Mouse (Mus musculus): ENCODE results near the gene Them7. TPM values are rescaled to one million over a fixed set of nuclear protein-coding genes. Genes with fewer than 3 reads are reported as not detected.

Gene Them7
- polyA plus RNA-seq, 1 experiment from 2014 or later = 21.3 TPM

DNA sequence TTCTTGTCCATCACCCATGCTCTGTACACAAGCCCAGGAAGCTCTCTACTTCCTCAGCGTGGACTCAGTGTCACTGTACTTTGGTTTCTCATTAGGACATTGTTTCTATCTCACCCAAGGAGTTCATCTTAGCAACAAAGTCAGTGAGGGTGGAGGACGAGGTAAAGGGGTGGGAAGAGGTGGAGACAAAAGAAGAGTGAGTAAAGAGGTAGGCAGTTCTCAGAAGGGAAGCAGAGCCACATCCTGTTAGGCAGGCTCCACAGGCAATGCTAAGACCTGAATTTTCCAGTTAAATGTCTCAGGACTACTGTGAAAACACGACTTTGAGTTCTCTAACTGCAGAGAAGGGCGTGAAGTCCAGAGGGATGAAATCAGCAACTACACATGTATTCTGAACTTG, 162.3 kb downstream of the Them7 start:
- Histone ChIP-seq H3K9ac (ENCODE audit: low read depth, low read length) (no peak overlapping the region), H3K4me1 (replicated peaks; ENCODE audit: insufficient read depth, low read length) (no peaks in the 10 kb centered on the region), H3K27me3 (ENCODE audit: insufficient read depth, low read length) (no peaks in the 10 kb centered on the region), H3K36me3 (ENCODE audit: insufficient read depth, low read length) (peaks cover 42% of the 10 kb centered on the region), H3K9me3 (replicated peaks; ENCODE audit: low read length) (no peaks in the 10 kb centered on the region), H3K4me2 (ENCODE audit: low read length) (no peak overlapping the region), H3K27ac (no peak overlapping the region), H3K4me3 (replicated peaks; ENCODE audit: low read depth, low read length) (no peak overlapping the region)
- ATAC-seq (replicated peaks; ENCODE audit: low FRiP score, low read depth) (no peak), DNase-seq (ENCODE audit: low spot score) (no peak)
- no peak for TF ChIP-seq CTCF (IDR thresholded peaks at IDR 0.05; ENCODE audit: low read depth)
- 88% methylated on average over 4 of the region's 4 CpGs for WGBS

DNA sequence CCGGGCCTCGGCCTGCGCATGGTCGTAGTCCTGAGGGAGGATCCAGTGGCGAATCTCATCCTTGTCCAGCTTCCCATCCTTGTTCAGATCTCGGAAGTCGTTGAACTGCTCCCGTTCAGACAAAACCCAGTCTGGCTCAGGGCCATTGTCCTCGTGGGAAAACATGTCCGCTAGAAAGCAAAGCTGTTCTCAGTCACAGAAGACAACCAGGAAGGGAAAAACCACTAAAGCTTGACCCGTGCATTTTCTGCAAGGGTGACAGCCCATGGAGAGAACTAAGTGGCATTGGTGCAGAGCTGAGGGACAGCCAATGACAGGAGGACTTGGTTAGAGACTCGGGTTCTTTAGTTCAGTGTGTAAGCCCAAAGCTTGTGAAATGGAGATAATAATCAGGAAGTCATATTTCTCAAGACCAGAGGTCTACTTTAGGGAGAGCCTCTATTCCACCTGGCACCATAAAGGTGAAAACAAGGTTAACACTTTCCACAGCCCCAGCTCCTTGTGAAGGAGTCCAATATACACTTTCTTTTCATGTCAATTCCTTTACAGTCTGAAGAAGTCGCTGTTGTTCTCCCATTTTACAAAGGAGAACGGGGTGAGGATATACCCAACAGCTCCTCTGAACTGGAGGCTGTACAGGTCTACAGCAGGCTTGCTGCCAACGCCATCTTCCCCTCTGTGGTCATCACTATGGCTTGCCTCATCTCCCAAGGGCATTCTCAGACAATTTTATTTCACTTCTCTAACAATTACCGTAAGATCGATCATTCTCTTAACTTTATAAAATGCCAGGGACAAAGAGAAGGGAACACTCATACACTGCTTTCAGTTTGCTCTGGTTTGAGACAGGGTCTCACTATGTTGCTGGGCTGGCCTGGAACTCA, 165.1 kb downstream of the Them7 start:
- WGBS = 75% methylated on average over 17 of the region's 17 CpGs
- no peak for ATAC-seq (replicated peaks; ENCODE audit: low FRiP score, low read depth)
- no peak overlapping the region for H3K27ac ChIP-seq

DNA sequence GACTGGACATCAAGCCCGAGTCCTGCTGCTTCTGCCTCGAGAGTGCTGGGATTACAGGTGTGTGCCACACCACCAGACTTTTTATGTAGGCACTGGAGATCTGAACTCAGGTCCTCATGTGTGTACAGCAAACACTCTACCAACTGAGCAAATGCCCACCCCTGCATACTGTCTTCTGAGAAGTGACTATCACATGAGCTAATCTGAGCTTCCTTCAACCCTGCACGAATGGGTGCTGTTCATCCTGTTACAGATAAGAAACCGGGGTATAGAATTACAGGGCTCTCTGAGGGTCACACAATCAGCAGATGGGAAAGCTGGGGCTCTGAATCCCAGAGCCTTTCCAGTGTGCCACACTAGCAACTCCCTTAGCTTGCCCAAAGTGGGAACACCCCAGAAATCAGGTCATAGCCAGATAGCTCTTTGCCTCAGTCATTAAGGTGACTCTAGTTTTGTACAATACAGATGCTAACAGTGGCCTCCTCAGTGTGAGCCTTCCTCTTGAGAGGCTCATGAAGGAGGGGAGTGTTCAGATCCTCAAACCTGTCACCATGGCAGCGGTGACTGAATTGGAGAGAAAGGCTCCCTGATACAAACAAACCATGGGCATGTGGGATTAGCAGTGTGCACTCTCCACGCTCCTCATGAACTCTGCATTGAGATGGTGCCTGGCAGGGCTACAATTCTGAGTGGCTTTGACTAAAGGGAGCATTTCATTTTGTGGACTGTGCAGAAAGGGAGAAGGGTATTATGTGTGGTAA, 166.7 kb downstream of the Them7 start:
- DNase-seq (ENCODE audit: low spot score) (no peak), ATAC-seq (replicated peaks; ENCODE audit: low FRiP score, low read depth) (no peak)
- Histone ChIP-seq H3K4me3 (replicated peaks; ENCODE audit: low read depth, low read length) (no peak overlapping the region), H3K36me3 (ENCODE audit: insufficient read depth, low read length) (peaks cover 61% of the 10 kb centered on the region), H3K9me3 (replicated peaks; ENCODE audit: low read length) (no peaks in the 10 kb centered on the region), H3K27me3 (ENCODE audit: insufficient read depth, low read length) (no peaks in the 10 kb centered on the region), H3K9ac (ENCODE audit: low read depth, low read length) (no peak overlapping the region), H3K4me1 (replicated peaks; ENCODE audit: insufficient read depth, low read length) (no peaks in the 10 kb centered on the region), H3K4me2 (ENCODE audit: low read length) (no peak overlapping the region), H3K27ac (no peak overlapping the region)
- 84% methylated on average over 6 of the region's 6 CpGs for WGBS
- no peak for TF ChIP-seq CTCF (IDR thresholded peaks at IDR 0.05; ENCODE audit: low read depth)

More for the DNA sequence above, 165.1 kb downstream of the Them7 start:
- no peaks in the 10 kb centered on the region for H3K27me3 ChIP-seq (ENCODE audit: insufficient read depth, low read length)
- no peak for DNase-seq (ENCODE audit: low spot score)
- peaks cover 60% of the 10 kb centered on the region for H3K36me3 ChIP-seq (ENCODE audit: insufficient read depth, low read length)
- H3K4me1 ChIP-seq (replicated peaks; ENCODE audit: insufficient read depth, low read length) = no peaks in the 10 kb centered on the region
- H3K9ac ChIP-seq (ENCODE audit: low read depth, low read length) = no peak overlapping the region
- no peak overlapping the region for H3K4me2 ChIP-seq (ENCODE audit: low read length)
- no peak for TF ChIP-seq CTCF (IDR thresholded peaks at IDR 0.05; ENCODE audit: low read depth)
- H3K9me3 ChIP-seq (replicated peaks; ENCODE audit: low read length) = no peaks in the 10 kb centered on the region
- no peak overlapping the region for H3K4me3 ChIP-seq (replicated peaks; ENCODE audit: low read depth, low read length)

DNA sequence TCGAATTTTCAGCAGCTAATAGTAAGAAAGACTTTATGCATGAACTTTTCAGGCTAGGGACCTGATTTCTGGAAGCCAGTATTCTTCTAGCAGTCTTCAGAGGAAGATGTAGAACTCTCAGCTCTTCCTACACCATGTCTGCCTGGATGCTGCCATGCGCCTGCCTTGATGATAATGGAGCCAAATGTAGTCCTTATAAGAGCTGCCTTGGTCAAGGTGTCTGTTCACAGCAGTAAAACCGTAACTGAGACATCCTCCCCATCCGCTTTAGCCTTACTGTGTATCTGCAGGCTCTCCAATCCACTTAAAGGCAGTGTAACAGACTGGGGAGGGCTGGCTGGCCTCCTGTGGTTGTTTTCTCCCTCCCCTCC, 167.3 kb downstream of the Them7 start:
- DNase-seq (ENCODE audit: low spot score) (no peak), ATAC-seq (replicated peaks; ENCODE audit: low FRiP score, low read depth) (no peak)
- H3K27ac ChIP-seq = no peak overlapping the region
- H3K9me3 ChIP-seq (replicated peaks; ENCODE audit: low read length) = no peaks in the 10 kb centered on the region
- no peak for TF ChIP-seq CTCF (IDR thresholded peaks at IDR 0.05; ENCODE audit: low read depth)
- H3K36me3 ChIP-seq (ENCODE audit: insufficient read depth, low read length) = peaks cover 55% of the 10 kb centered on the region
- WGBS = 92% methylated on average over 4 of the region's 4 CpGs
- no peaks in the 10 kb centered on the region for H3K27me3 ChIP-seq (ENCODE audit: insufficient read depth, low read length)
- no peak overlapping the region for H3K4me3 ChIP-seq (replicated peaks; ENCODE audit: low read depth, low read length)
- no peak overlapping the region for H3K4me2 ChIP-seq (ENCODE audit: low read length)
- H3K4me1 ChIP-seq (replicated peaks; ENCODE audit: insufficient read depth, low read length) = 0 out of 2 replicates have a peak, but pooled peaks cover 4% of the 10 kb centered on the region
- H3K9ac ChIP-seq (ENCODE audit: low read depth, low read length) = no peak overlapping the region

DNA sequence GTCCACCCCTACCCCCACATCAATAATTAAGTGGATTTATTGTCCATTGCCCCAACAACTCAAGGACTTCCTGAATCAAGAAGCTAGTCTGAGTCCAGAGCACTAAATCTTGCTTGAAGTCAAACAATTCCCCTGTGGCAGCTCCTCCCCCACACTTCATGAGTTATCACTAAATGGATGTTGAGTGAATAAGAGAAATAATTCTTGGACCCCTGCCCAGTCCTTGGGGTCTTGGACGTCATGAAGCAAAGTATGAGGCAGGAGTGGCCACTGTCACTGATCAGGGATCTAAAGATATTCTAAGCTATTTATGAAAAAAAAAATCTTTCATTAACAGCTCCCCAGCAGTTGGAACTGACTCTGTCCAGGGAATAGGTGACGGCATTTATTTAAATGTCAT, 168.4 kb downstream of the Them7 start:
- DNase-seq (ENCODE audit: low spot score) = peak; percentile 49
- H3K4me2 ChIP-seq (ENCODE audit: low read length) = no peak overlapping the region
- peaks cover 13% of the 10 kb centered on the region for H3K4me1 ChIP-seq (replicated peaks; ENCODE audit: insufficient read depth, low read length)
- peaks cover 49% of the 10 kb centered on the region for H3K36me3 ChIP-seq (ENCODE audit: insufficient read depth, low read length)
- no peaks in the 10 kb centered on the region for H3K9me3 ChIP-seq (replicated peaks; ENCODE audit: low read length)
- H3K9ac ChIP-seq (ENCODE audit: low read depth, low read length) = no peak overlapping the region
- no peak for TF ChIP-seq CTCF (IDR thresholded peaks at IDR 0.05; ENCODE audit: low read depth)
- WGBS = 44% methylated on average over 2 of the region's 2 CpGs
- no peak overlapping the region for H3K4me3 ChIP-seq (replicated peaks; ENCODE audit: low read depth, low read length)
- no peak overlapping the region for H3K27ac ChIP-seq
- H3K27me3 ChIP-seq (ENCODE audit: insufficient read depth, low read length) = no peaks in the 10 kb centered on the region
- no peak for ATAC-seq (replicated peaks; ENCODE audit: low FRiP score, low read depth)

DNA sequence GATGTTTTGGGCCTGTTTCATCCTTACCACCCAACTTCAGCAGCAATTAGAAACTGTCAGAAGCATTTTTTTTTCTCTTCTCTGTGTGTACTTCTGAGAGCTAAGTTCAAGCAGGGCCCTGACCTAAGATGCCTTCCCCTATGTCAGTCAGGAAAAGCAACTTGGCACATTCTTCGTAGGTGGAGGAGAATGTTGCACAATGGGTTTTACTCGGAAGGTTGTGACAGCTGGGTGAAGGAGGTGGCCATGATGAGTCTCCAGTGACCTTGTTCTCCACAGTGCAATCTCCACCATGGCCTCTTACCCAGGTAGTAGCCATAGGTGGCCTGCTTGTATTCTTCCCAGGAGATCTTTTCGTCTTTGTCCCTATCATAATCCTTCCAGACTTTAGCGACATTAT, 170.3 kb downstream of the Them7 start:
- no peak overlapping the region for H3K4me3 ChIP-seq (replicated peaks; ENCODE audit: low read depth, low read length)
- H3K4me1 ChIP-seq (replicated peaks; ENCODE audit: insufficient read depth, low read length) = peaks cover 25% of the 10 kb centered on the region
- H3K36me3 ChIP-seq (ENCODE audit: insufficient read depth, low read length) = peaks cover 35% of the 10 kb centered on the region; the same call in 1 of the 2 replicates
- no peak for TF ChIP-seq CTCF (IDR thresholded peaks at IDR 0.05; ENCODE audit: low read depth)
- H3K9ac ChIP-seq (ENCODE audit: low read depth, low read length) = no peak overlapping the region
- WGBS = 84% methylated on average over 4 of the region's 4 CpGs
- no peak for DNase-seq (ENCODE audit: low spot score)
- H3K27me3 ChIP-seq (ENCODE audit: insufficient read depth, low read length) = no peaks in the 10 kb centered on the region
- H3K4me2 ChIP-seq (ENCODE audit: low read length) = no peak overlapping the region
- no peak for ATAC-seq (replicated peaks; ENCODE audit: low FRiP score, low read depth)
- H3K27ac ChIP-seq = no peak overlapping the region
- no peaks in the 10 kb centered on the region for H3K9me3 ChIP-seq (replicated peaks; ENCODE audit: low read length)

All from kidney, postnatal 0 days (tissue).